Mouse (Mus musculus): ENCODE results near the gene Kat2b.
"Not testable (repeated sequence)": the region's sequence is repeated elsewhere in the genome, so short reads cannot be mapped to it uniquely, and the experiment has no call there.

Kat2b gene

GRCm38 (mm10) chr17:53566161-53566918 lies at the start of gene Kat2b:
Gene Kat2b (plus strand): TSS chr17:53566861.
- peak; percentile 53 for DNase-seq (ENCODE audit: low spot score)

GRCm38 (mm10) chr17:53519364-53519763 lies 47.3 kb upstream of the Kat2b start:
- no peak for DNase-seq (ENCODE audit: low spot score)

GRCm38 (mm10) chr17:53520509-53520908 lies 46.2 kb upstream of the Kat2b start:
- DNase-seq (ENCODE audit: low spot score) = no peak

GRCm38 (mm10) chr17:53528034-53528433 lies 38.6 kb upstream of the Kat2b start:
- DNase-seq (ENCODE audit: low spot score) = no peak

GRCm38 (mm10) chr17:53531160-53531559 lies 35.5 kb upstream of the Kat2b start:
- DNase-seq (ENCODE audit: low spot score) = no peak

- DNase-seq (ENCODE audit: low spot score) = peak; percentile 26
These were observed 34.2 kb upstream of the Kat2b start for GRCm38 (mm10) chr17:53532425-53532824.

GRCm38 (mm10) chr17:53539351-53539750 lies 27.3 kb upstream of the Kat2b start, which contains the start of gene Pp2d1:
Gene Pp2d1 (minus strand): TSS chr17:53539451.
- not testable (repeated sequence) for DNase-seq (ENCODE audit: low spot score)

- DNase-seq (ENCODE audit: low spot score) = no peak
These were observed 24.1 kb upstream of the Kat2b start for GRCm38 (mm10) chr17:53542536-53542935.

GRCm38 (mm10) chr17:53543591-53544324 lies 22.9 kb upstream of the Kat2b start:
- no peak for DNase-seq (ENCODE audit: low spot score)

- no peak for DNase-seq (ENCODE audit: low spot score)
These were observed 15.1 kb upstream of the Kat2b start for GRCm38 (mm10) chr17:53551306-53552299.

- DNase-seq (ENCODE audit: low spot score) = peak; percentile 64
These were observed 12.6 kb upstream of the Kat2b start for GRCm38 (mm10) chr17:53554088-53554487.

- peak; percentile 74 for DNase-seq (ENCODE audit: low spot score)
These were observed 11.8 kb upstream of the Kat2b start for GRCm38 (mm10) chr17:53554813-53555212.

GRCm38 (mm10) chr17:53557443-53557842 lies 9.2 kb upstream of the Kat2b start:
- DNase-seq (ENCODE audit: low spot score) = peak; percentile 19

GRCm38 (mm10) chr17:53559646-53560045 lies 7.0 kb upstream of the Kat2b start:
- DNase-seq (ENCODE audit: low spot score) = no peak

GRCm38 (mm10) chr17:53561458-53562029 lies 5.1 kb upstream of the Kat2b start:
- DNase-seq (ENCODE audit: low spot score) = no peak

- DNase-seq (ENCODE audit: low spot score) = no peak
These were observed 1.8 kb upstream of the Kat2b start for GRCm38 (mm10) chr17:53564837-53565236.

GRCm38 (mm10) chr17:53566919-53567345 lies 271 bp downstream of the Kat2b start:
- DNase-seq (ENCODE audit: low spot score) = peak; percentile 61

GRCm38 (mm10) chr17:53567346-53568101 lies 863 bp downstream of the Kat2b start:
- peak; percentile 46 for DNase-seq (ENCODE audit: low spot score)

GRCm38 (mm10) chr17:53568118-53568517 lies 1.5 kb downstream of the Kat2b start:
- DNase-seq (ENCODE audit: low spot score) = peak; percentile 85

GRCm38 (mm10) chr17:53568734-53569386 lies 2.2 kb downstream of the Kat2b start:
- no peak for DNase-seq (ENCODE audit: low spot score)
